18 mouse cellular contexts compared by ENCODE assay signal in the genomic region with DNA sequence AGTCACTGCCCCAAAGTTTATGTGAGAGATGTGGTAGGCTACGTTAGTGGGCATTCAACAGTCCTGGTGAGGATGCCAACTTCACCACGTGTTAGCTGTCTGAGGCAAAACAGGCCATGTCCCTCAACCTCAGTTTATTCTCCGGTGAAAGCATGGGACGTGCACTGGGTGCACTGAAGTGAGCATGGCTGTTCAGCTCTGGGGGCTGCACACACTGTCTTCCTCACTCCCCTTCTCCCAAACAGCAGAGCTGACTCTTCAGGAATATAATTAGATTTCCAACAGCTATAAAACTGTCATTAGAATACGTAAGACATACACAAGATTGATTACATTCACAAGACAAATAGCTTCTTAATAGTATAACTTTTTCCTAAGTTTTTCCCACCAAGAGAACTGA.
"Had no signal": no experiment of that assay in that cellular context is flagged by ENCODE, and none has a peak within 500 bp of the region (broad histone marks: within the 10 kb centered on the region; RNA-seq: fewer than 3 reads in every experiment).

No protein-coding gene starts in this region.

- H3K4me2 ChIP-seq: lung, embryonic 14.5 days; midbrain, embryonic 12.5 days; neural tube, embryonic 13.5 days; neural tube, embryonic 15.5 days had no signal

- ATAC-seq: midbrain, embryonic 16.5 days had no signal

- H3K9me3 ChIP-seq: midbrain, embryonic 10.5 days; midbrain, embryonic 12.5 days; neural tube, embryonic 13.5 days; neural tube, embryonic 15.5 days had no signal

- DNase-seq: lung, embryonic 14.5 days; lung, postnatal 10 days; lung, postnatal 4 days; midbrain, embryonic 14.5 days; retina, postnatal 1 day; right cerebral cortex, adult 18-20 months; right cerebral cortex, postnatal 25 days; right cerebral cortex, postnatal 4 days; spleen, adult 18-20 months; thymus, adult 18-20 months; thymus, postnatal 14 days; thymus, postnatal 36 days had no signal

- H3K9ac ChIP-seq: lung, embryonic 14.5 days; midbrain, embryonic 12.5 days; neural tube, embryonic 13.5 days; neural tube, embryonic 15.5 days had no signal

- H3K4me3 ChIP-seq: midbrain, embryonic 10.5 days; midbrain, embryonic 12.5 days; myocyte; neural tube, embryonic 13.5 days; neural tube, embryonic 15.5 days had no signal

- H3K27me3 ChIP-seq: midbrain, embryonic 12.5 days; neural tube, embryonic 13.5 days; neural tube, embryonic 15.5 days had no signal

- H3K27ac ChIP-seq: midbrain, embryonic 10.5 days; midbrain, embryonic 12.5 days; neural tube, embryonic 13.5 days; neural tube, embryonic 15.5 days had no signal

- H3K4me1 ChIP-seq: midbrain, embryonic 10.5 days; midbrain, embryonic 12.5 days; neural tube, embryonic 13.5 days; neural tube, embryonic 15.5 days had no signal

- H3K36me3 ChIP-seq: neural tube, embryonic 13.5 days; neural tube, embryonic 15.5 days had no signal
